In genomic region chr12:97977633-97978032, GRCm38 (mm10) we compare ENCODE assay signal across 20 mouse cellular contexts.
A peak's percentile ranks its signal among the peaks of the same experiment; 100 is the strongest.
DNase-seq lines count a peak whose midpoint lies in the region; ATAC-seq and TF ChIP-seq lines count a peak whose summit lies in the region.
"Had no signal": no experiment of that assay in that cellular context is flagged by ENCODE, and none has a peak within 500 bp of the region (broad histone marks: within the 10 kb centered on the region; RNA-seq: fewer than 3 reads in every experiment).

No protein-coding gene starts in this region.

- H3K4me3 ChIP-seq in forebrain, embryonic 10.5 days = no peak overlapping the region
- no peak overlapping the region for H3K4me3 ChIP-seq in forebrain, postnatal 0 days (ENCODE audit: low read depth, low read length)
- no peak overlapping the region for H3K4me3 ChIP-seq in midbrain, embryonic 12.5 days
- no peak overlapping the region for H3K4me3 ChIP-seq in midbrain, postnatal 0 days (ENCODE audit: low read depth, low read length)
- no peak overlapping the region for H3K4me3 ChIP-seq in forebrain, embryonic 14.5 days (ENCODE audit: low read depth, low read length)
- H3K4me3 ChIP-seq: embryonic facial prominence, embryonic 15.5 days; erythroblast, embryonic 14.5 days; heart, embryonic 10.5 days; hindbrain, embryonic 13.5 days had no signal

- ATAC-seq in forebrain, postnatal 0 days = no peak
- no peak for ATAC-seq in midbrain, embryonic 12.5 days (ENCODE audit: low FRiP score, low read depth)
- ATAC-seq in midbrain, postnatal 0 days (ENCODE audit: low FRiP score) = no peak
- ATAC-seq in forebrain, embryonic 14.5 days = no peak
- ATAC-seq: CD4-positive, CD25-positive, alpha-beta regulatory T cell, adult 4 months had no signal

- H3K4me1 ChIP-seq in forebrain, embryonic 10.5 days = peaks cover 19% of the 10 kb centered on the region
- H3K4me1 ChIP-seq in forebrain, postnatal 0 days (ENCODE audit: insufficient read depth) = no peaks in the 10 kb centered on the region
- peaks cover 17% of the 10 kb centered on the region for H3K4me1 ChIP-seq in midbrain, embryonic 12.5 days
- no peaks in the 10 kb centered on the region for H3K4me1 ChIP-seq in midbrain, postnatal 0 days (ENCODE audit: insufficient read depth, low read length)
- peaks cover 9% of the 10 kb centered on the region; the same call in 1 of the 2 replicates for H3K4me1 ChIP-seq in forebrain, embryonic 14.5 days (ENCODE audit: control insufficient read depth, insufficient read depth, low read length)
- H3K4me1 ChIP-seq: embryonic facial prominence, embryonic 15.5 days; heart, embryonic 10.5 days had no signal

- TF ChIP-seq CTCF in forebrain, postnatal 0 days (IDR thresholded peaks at IDR 0.05; ENCODE audit: low read depth) = no peak
- no peak for TF ChIP-seq CTCF in midbrain, postnatal 0 days (IDR thresholded peaks at IDR 0.05)

- H3K9me3 ChIP-seq in forebrain, embryonic 10.5 days = no peaks in the 10 kb centered on the region; the same call in 1 of the 2 replicates
- H3K9me3 ChIP-seq in forebrain, postnatal 0 days (ENCODE audit: low read length) = no peaks in the 10 kb centered on the region
- 0 out of 2 replicates have a peak, but pooled peaks cover 6% of the 10 kb centered on the region for H3K9me3 ChIP-seq in midbrain, embryonic 12.5 days
- no peaks in the 10 kb centered on the region for H3K9me3 ChIP-seq in midbrain, postnatal 0 days (ENCODE audit: low read length)
- 0 out of 2 replicates have a peak, but pooled peaks cover 2% of the 10 kb centered on the region for H3K9me3 ChIP-seq in forebrain, embryonic 14.5 days (replicated peaks; ENCODE audit: control insufficient read depth, low read length)
- H3K9me3 ChIP-seq: embryonic facial prominence, embryonic 15.5 days; heart, embryonic 10.5 days; hindbrain, embryonic 13.5 days had no signal

- H3K27ac ChIP-seq in forebrain, embryonic 10.5 days = peak overlapping the region; percentile 51; the same call in 1 of the 2 replicates
- H3K27ac ChIP-seq in forebrain, postnatal 0 days (ENCODE audit: low read depth, low read length) = no peak overlapping the region
- no peak overlapping the region; the same call in 1 of the 2 replicates for H3K27ac ChIP-seq in midbrain, embryonic 12.5 days (replicated peaks)
- no peak overlapping the region for H3K27ac ChIP-seq in midbrain, postnatal 0 days (ENCODE audit: low read depth, low read length)
- peak overlapping the region; percentile 34; the same call in 1 of the 2 replicates for H3K27ac ChIP-seq in forebrain, embryonic 14.5 days (ENCODE audit: low read depth, low read length)
- H3K27ac ChIP-seq: embryonic facial prominence, embryonic 15.5 days; heart, embryonic 10.5 days; hindbrain, embryonic 13.5 days; hindbrain, postnatal 0 days had no signal

- H3K9ac ChIP-seq in forebrain, postnatal 0 days = no peak overlapping the region
- H3K9ac ChIP-seq in midbrain, embryonic 12.5 days (replicated peaks) = no peak overlapping the region
- no peak overlapping the region for H3K9ac ChIP-seq in midbrain, postnatal 0 days (replicated peaks; ENCODE audit: low read length, poor library complexity, severe bottlenecking)
- no peak overlapping the region for H3K9ac ChIP-seq in forebrain, embryonic 14.5 days (ENCODE audit: low read length)
- H3K9ac ChIP-seq: embryonic facial prominence, embryonic 15.5 days; hindbrain, embryonic 13.5 days had no signal

- DNase-seq in forebrain, embryonic 10.5 days (ENCODE audit: extremely low spot score, low spot score) = no peak
- no peak for DNase-seq in forebrain, postnatal 0 days
- DNase-seq in midbrain, postnatal 0 days (ENCODE audit: low spot score) = no peak
- DNase-seq in forebrain, embryonic 14.5 days (ENCODE audit: low spot score) = peak; percentile 19
- DNase-seq in retina, postnatal 1 day = peak; percentile 36
- DNase-seq in c-Kit-positive CD71-positive TER-119-positive erythroid progenitor cells, embryonic 14.5 days (ENCODE audit: low spot score) = no peak
- DNase-seq: adrenal gland, postnatal 14 days; B cell, adult 2 months; embryo, embryonic 11 days; gastrocnemius, postnatal 36 days; heart, adult 18-20 months; heart, postnatal 10 days had no signal

- WGBS in forebrain, embryonic 10.5 days = 48% methylated on average over 3 of the region's 3 CpGs
- 28% methylated on average over 3 of the region's 3 CpGs for WGBS in forebrain, postnatal 0 days
- 32% methylated on average over 3 of the region's 3 CpGs for WGBS in midbrain, embryonic 12.5 days
- 24% methylated on average over 3 of the region's 3 CpGs for WGBS in midbrain, postnatal 0 days
- WGBS in forebrain, embryonic 14.5 days = 35% methylated on average over 3 of the region's 3 CpGs

- H3K27me3 ChIP-seq in forebrain, embryonic 10.5 days (ENCODE audit: poor library complexity, severe bottlenecking) = no peaks in the 10 kb centered on the region
- no peaks in the 10 kb centered on the region for H3K27me3 ChIP-seq in forebrain, postnatal 0 days (ENCODE audit: insufficient read depth, low read length)
- H3K27me3 ChIP-seq in midbrain, embryonic 12.5 days = peaks cover 16% of the 10 kb centered on the region; the same call in 1 of the 2 replicates
- H3K27me3 ChIP-seq in midbrain, postnatal 0 days (ENCODE audit: insufficient read depth, low read length) = no peaks in the 10 kb centered on the region
- no peaks in the 10 kb centered on the region for H3K27me3 ChIP-seq in forebrain, embryonic 14.5 days (replicated peaks; ENCODE audit: control insufficient read depth, insufficient read depth, low read length)
- H3K27me3 ChIP-seq: embryonic facial prominence, embryonic 15.5 days; hindbrain, embryonic 13.5 days had no signal

- no peak overlapping the region for H3K4me2 ChIP-seq in forebrain, postnatal 0 days (ENCODE audit: low read depth)
- peak overlapping the region; percentile 11; the same call in 1 of the 2 replicates for H3K4me2 ChIP-seq in midbrain, embryonic 12.5 days (replicated peaks)
- no peak overlapping the region for H3K4me2 ChIP-seq in midbrain, postnatal 0 days (ENCODE audit: low read depth, low read length, poor library complexity, severe bottlenecking)
- no peak overlapping the region for H3K4me2 ChIP-seq in forebrain, embryonic 14.5 days (ENCODE audit: low read length)
- H3K4me2 ChIP-seq: embryonic facial prominence, embryonic 15.5 days; hindbrain, embryonic 13.5 days had no signal

- no peaks in the 10 kb centered on the region for H3K36me3 ChIP-seq in forebrain, embryonic 10.5 days (replicated peaks)
- H3K36me3 ChIP-seq in forebrain, postnatal 0 days (ENCODE audit: insufficient read depth) = no peaks in the 10 kb centered on the region
- H3K36me3 ChIP-seq in midbrain, embryonic 12.5 days = no peaks in the 10 kb centered on the region
- no peaks in the 10 kb centered on the region for H3K36me3 ChIP-seq in midbrain, postnatal 0 days (ENCODE audit: insufficient read depth, low read length)
- H3K36me3 ChIP-seq in forebrain, embryonic 14.5 days (ENCODE audit: control insufficient read depth, insufficient read depth, low read length) = no peaks in the 10 kb centered on the region
- H3K36me3 ChIP-seq: embryonic facial prominence, embryonic 15.5 days; G1E; heart, embryonic 10.5 days; hindbrain, embryonic 13.5 days had no signal

Comparison
In these comparisons a context has a peak if more than half of its experiments do, and no peak if none do; other contexts are left out.
1. DNase-seq: peak in forebrain, embryonic 14.5 days (single experiment) and retina, postnatal 1 day (single experiment); none in forebrain, embryonic 10.5 days (single experiment), forebrain, postnatal 0 days (single experiment), midbrain, postnatal 0 days (single experiment) and c-Kit-positive CD71-positive TER-119-positive erythroid progenitor cells, embryonic 14.5 days (single experiment).
2. H3K27ac ChIP-seq: peak in forebrain, embryonic 10.5 days (single experiment) and forebrain, embryonic 14.5 days (single experiment); none in forebrain, postnatal 0 days (single experiment), midbrain, embryonic 12.5 days (single experiment) and midbrain, postnatal 0 days (single experiment).